Comparison of ENCODE assay signal across 25 mouse cellular contexts in genomic region chr1:54804406-54804805, GRCm38 (mm10).
"Had no signal": no experiment of that assay in that cellular context is flagged by ENCODE, and none has a peak within 500 bp of the region (broad histone marks: within the 10 kb centered on the region; RNA-seq: fewer than 3 reads in every experiment).

No protein-coding gene starts in this region.

- H3K4me3 ChIP-seq: embryonic facial prominence, embryonic 10.5 days; embryonic facial prominence, embryonic 12.5 days; embryonic facial prominence, embryonic 13.5 days; embryonic facial prominence, embryonic 15.5 days; erythroblast, embryonic 14.5 days; forebrain, embryonic 10.5 days; forebrain, embryonic 12.5 days; forebrain, embryonic 13.5 days; forebrain, embryonic 15.5 days; gastrocnemius, adult 2 months had no signal

- H3K27me3 ChIP-seq: embryonic facial prominence, embryonic 12.5 days; embryonic facial prominence, embryonic 13.5 days; embryonic facial prominence, embryonic 15.5 days; forebrain, embryonic 12.5 days; forebrain, embryonic 13.5 days; forebrain, embryonic 15.5 days had no signal

- H3K27ac ChIP-seq: embryonic facial prominence, embryonic 10.5 days; embryonic facial prominence, embryonic 12.5 days; embryonic facial prominence, embryonic 13.5 days; embryonic facial prominence, embryonic 15.5 days; forebrain, embryonic 10.5 days; forebrain, embryonic 12.5 days; forebrain, embryonic 13.5 days; forebrain, embryonic 15.5 days; gastrocnemius, adult 2 months had no signal

- H3K9ac ChIP-seq: embryonic facial prominence, embryonic 12.5 days; embryonic facial prominence, embryonic 13.5 days; embryonic facial prominence, embryonic 15.5 days; forebrain, embryonic 12.5 days; forebrain, embryonic 13.5 days; forebrain, embryonic 15.5 days; forebrain, postnatal 0 days had no signal

- H3K4me1 ChIP-seq: embryonic facial prominence, embryonic 12.5 days; forebrain, embryonic 12.5 days had no signal

- H3K9me3 ChIP-seq: embryonic facial prominence, embryonic 10.5 days; embryonic facial prominence, embryonic 12.5 days; embryonic facial prominence, embryonic 13.5 days; embryonic facial prominence, embryonic 15.5 days; forebrain, embryonic 10.5 days; forebrain, embryonic 12.5 days; forebrain, embryonic 13.5 days; forebrain, embryonic 15.5 days had no signal

- H3K36me3 ChIP-seq: embryonic facial prominence, embryonic 10.5 days; embryonic facial prominence, embryonic 12.5 days; embryonic facial prominence, embryonic 13.5 days; embryonic facial prominence, embryonic 15.5 days; forebrain, embryonic 10.5 days; forebrain, embryonic 12.5 days; forebrain, embryonic 15.5 days had no signal

- DNase-seq: cerebellum, adult 2 months; cerebellum, adult 8-10 months; cerebellum, adult 9-10 months; cerebellum, adult 9-11 months; cerebellum, postnatal 10 days; cerebellum, postnatal 14 days; cerebellum, postnatal 25 days; cerebellum, postnatal 36 days; embryo, embryonic 11 days; forebrain, postnatal 0 days; gastrocnemius, adult 2 months; gastrocnemius, postnatal 10 days; gastrocnemius, postnatal 14 days; gastrocnemius, postnatal 25 days; gastrocnemius, postnatal 36 days; heart, adult 18-20 months had no signal
